Mouse (Mus musculus) embryonic fibroblast, embryonic 13.5 days (primary cell): Measurements from ENCODE around the gene Pklr.

ENCODE experiments used
- CTCF ChIP-seq: IDR thresholded peaks from 2 replicates; pipeline ENCODE4 v1.5.1; 2011; ENCODE audit warnings: mild to moderate bottlenecking, control low read depth, low read length, moderate library complexity, borderline replicate concordance; ENCODE audit not compliant: insufficient read depth
- POLR2A ChIP-seq: IDR thresholded peaks from 2 replicates; pipeline ENCODE4 v1.6.1; 2011; ENCODE audit warnings: low read depth, mild to moderate bottlenecking, control low read depth, low read length, moderate library complexity

- 0 out of 2 replicates have a peak, but pooled peaks have one; percentile 16 for TF ChIP-seq POLR2A
- no peak for TF ChIP-seq CTCF
These were observed 31.0 kb downstream of the Pklr start for GRCm38 (mm10) chr3:89166945-89167344.
